Comparison of ENCODE assay signal across 19 mouse cellular contexts in genomic region chr6:29092904-29093303, GRCm38 (mm10). TPM values are rescaled to one million over a fixed set of nuclear protein-coding genes. Genes with fewer than 3 reads are reported as not detected.
DNase-seq lines count a peak whose midpoint lies in the region; TF ChIP-seq lines count a peak whose summit lies in the region.
"Had no signal": no experiment of that assay in that cellular context is flagged by ENCODE, and none has a peak within 500 bp of the region (broad histone marks: within the 10 kb centered on the region; RNA-seq: fewer than 3 reads in every experiment).

No protein-coding gene starts in this region.

- TF ChIP-seq CTCF in layer of hippocampus, adult 2 months (conservative IDR thresholded peaks at IDR 0.05), result peak; percentile 61

- H3K27ac ChIP-seq in layer of hippocampus, adult 2 months, result no peak overlapping the region
- H3K27ac ChIP-seq: embryonic facial prominence, embryonic 10.5 days; hindbrain, embryonic 15.5 days; liver, embryonic 12.5 days; neural tube, embryonic 13.5 days had no signal

- peak; percentile 20 for DNase-seq in gastrocnemius, postnatal 10 days
- no peak for DNase-seq in gastrocnemius, adult 8-10 months (ENCODE audit: low spot score in 2 of 2)
- no peak for DNase-seq in layer of hippocampus, adult 2 months (ENCODE audit: low spot score in 2 of 2)
- DNase-seq in layer of hippocampus, postnatal 36 days, result no peak
- peak; percentile 28 for DNase-seq in right cerebral cortex, postnatal 14 days
- DNase-seq in right cerebral cortex, postnatal 4 days, result no peak
- peak; percentile 66 for DNase-seq in testis, postnatal 10 days (ENCODE audit: low spot score)
- no peak for DNase-seq in thymus, postnatal 0 days (ENCODE audit: low spot score)
- DNase-seq: cerebellum, adult 11-12 months; lung, postnatal 4 days; midbrain, embryonic 14.5 days had no signal

- H3K4me3 ChIP-seq in layer of hippocampus, adult 2 months, result no peak overlapping the region
- H3K4me3 ChIP-seq: embryonic facial prominence, embryonic 10.5 days; heart, embryonic 12.5 days; hindbrain, embryonic 15.5 days; liver, embryonic 12.5 days; neural tube, embryonic 13.5 days had no signal

RNA-seq across cellular contexts. Expression of gene Lep, which starts 32.9 kb away (rescaled TPM):
- total RNA-seq in gastrocnemius, postnatal 10 days (2021), result 1 to 10 TPM; 1.1 to 2.0 TPM
- 10 to 100 TPM in 1 of 4 experiments, 1 to 10 TPM in 2, under 1 TPM in 1; 0.61 to 22.4 (median 4.3) TPM for total RNA-seq in gastrocnemius, adult 8-10 months (2022)
- not detected for total RNA-seq in layer of hippocampus, adult 2 months (2021)
- total RNA-seq in layer of hippocampus, postnatal 36 days (2021), result not detected
- 0.12 TPM in 1 of 2 replicates, not detected in the other for polyA plus RNA-seq in thymus, postnatal 0 days (2015; fragmentation: Nextera tagmentation; extraction: Ambion mirVana)
- polyA plus RNA-seq: CD4-positive, CD25-positive, alpha-beta regulatory T cell, adult 4 months; embryonic facial prominence, embryonic 10.5 days; frontal cortex, adult 2 months; heart, embryonic 12.5 days; hindbrain, embryonic 15.5 days; liver, embryonic 12.5 days; midbrain, embryonic 14.5 days; neural tube, embryonic 13.5 days; stomach, embryonic 14.5 days had no signal

Comparison
In these comparisons a context has a peak if more than half of its experiments do, and no peak if none do; other contexts are left out.
1. DNase-seq: peak in gastrocnemius, postnatal 10 days (single experiment), right cerebral cortex, postnatal 14 days (single experiment) and testis, postnatal 10 days (single experiment); none in gastrocnemius, adult 8-10 months (0 of 2), layer of hippocampus, adult 2 months (0 of 2), layer of hippocampus, postnatal 36 days (0 of 2), right cerebral cortex, postnatal 4 days (single experiment) and thymus, postnatal 0 days (single experiment).